Mouse (Mus musculus): ENCODE measurements around the gene Sugct. TPM values are rescaled to one million over a fixed set of nuclear protein-coding genes. Genes with fewer than 3 reads are reported as not detected.

Sugct gene
- total and polyA plus RNA-seq, 3 experiments, result 1.0 to 3.0 TPM; not detected in 1

GRCm38 (mm10) chr13:16995321-16995720 lies 700.0 kb downstream of the Sugct start:
- no peaks in the 10 kb centered on the region for H3K36me3 ChIP-seq (ENCODE audit: control insufficient read depth in 1 of 2, insufficient read depth in 2 of 2, low read length in 2 of 2)
- no peaks in the 10 kb centered on the region for H3K9me3 ChIP-seq (replicated peaks; ENCODE audit: insufficient read depth, low read length)
- H3K27ac ChIP-seq (ENCODE audit: control insufficient read depth, low read depth, low read length), result no peak overlapping the region
- TF ChIP-seq POLR2AphosphoS5 (IDR thresholded peaks at IDR 0.05; ENCODE audit: borderline replicate concordance, low read depth, low read length) (no peak), POLR2A (IDR thresholded peaks at IDR 0.05; ENCODE audit: control insufficient read depth in 1 of 2, insufficient read depth in 1 of 2, low read depth in 1 of 2, low read length in 2 of 2, poor library complexity in 1 of 2) (no peak), E2F4 (IDR thresholded peaks at IDR 0.05; ENCODE audit: borderline replicate concordance, low read depth, low read length) (no peak), MXI1 (IDR thresholded peaks at IDR 0.05; ENCODE audit: low read depth, low read length) (no peak), SIN3A (IDR thresholded peaks at IDR 0.05; ENCODE audit: low read length) (no peak), ZKSCAN1 (IDR thresholded peaks at IDR 0.05; ENCODE audit: low read depth, low read length) (no peak), RCOR1 (IDR thresholded peaks at IDR 0.05; ENCODE audit: low read depth, low read length) (no peak), UBTF (IDR thresholded peaks at IDR 0.05; ENCODE audit: borderline replicate concordance, insufficient read depth, low read depth, low read length) (no peak)
- H3K4me1 ChIP-seq (ENCODE audit: control insufficient read depth in 1 of 2, insufficient read depth in 2 of 2, low read length in 2 of 2), result no peaks in the 10 kb centered on the region
- no peaks in the 10 kb centered on the region for H3K27me3 ChIP-seq (ENCODE audit: control insufficient read depth in 1 of 2, insufficient read depth in 2 of 2, low read length in 2 of 2)
- no peak overlapping the region for H3K9ac ChIP-seq (ENCODE audit: control insufficient read depth, low read depth, low read length, poor library complexity, severe bottlenecking)
- no peak overlapping the region for H3K4me3 ChIP-seq (ENCODE audit: control insufficient read depth in 1 of 2, insufficient read depth in 1 of 2, low read depth in 2 of 2, low read length in 2 of 2)
- no peaks in the 10 kb centered on the region for H3K79me2 ChIP-seq (ENCODE audit: control insufficient read depth, insufficient read depth, low read length, poor library complexity)
- DNase-seq (ENCODE audit: low read depth, low spot score), result no peak

GRCm38 (mm10) chr13:16977743-16978142 lies 717.6 kb downstream of the Sugct start:
- H3K4me3 ChIP-seq (ENCODE audit: control insufficient read depth in 1 of 2, insufficient read depth in 1 of 2, low read depth in 2 of 2, low read length in 2 of 2), result no peak overlapping the region
- H3K9me3 ChIP-seq (replicated peaks; ENCODE audit: insufficient read depth, low read length), result no peaks in the 10 kb centered on the region
- TF ChIP-seq HCFC1 (IDR thresholded peaks at IDR 0.05; ENCODE audit: low read depth, low read length), result no peak
- TF ChIP-seq ZMIZ1 (IDR thresholded peaks at IDR 0.05; ENCODE audit: low read depth, low read length), result no peak
- no peak for TF ChIP-seq E2F4 (IDR thresholded peaks at IDR 0.05; ENCODE audit: borderline replicate concordance, low read depth, low read length)
- TF ChIP-seq TBP (IDR thresholded peaks at IDR 0.05; ENCODE audit: low read depth, low read length), result no peak
- no peak for DNase-seq (ENCODE audit: low read depth, low spot score)
- no peaks in the 10 kb centered on the region for H3K27me3 ChIP-seq (ENCODE audit: control insufficient read depth in 1 of 2, insufficient read depth in 2 of 2, low read length in 2 of 2)
- no peak overlapping the region for H3K27ac ChIP-seq (ENCODE audit: control insufficient read depth, low read depth, low read length)
- no peaks in the 10 kb centered on the region for H3K36me3 ChIP-seq (ENCODE audit: control insufficient read depth in 1 of 2, insufficient read depth in 2 of 2, low read length in 2 of 2)
- no peaks in the 10 kb centered on the region for H3K79me2 ChIP-seq (ENCODE audit: control insufficient read depth, insufficient read depth, low read length, poor library complexity)
- H3K9ac ChIP-seq (ENCODE audit: control insufficient read depth, low read depth, low read length, poor library complexity, severe bottlenecking), result no peak overlapping the region
- no peaks in the 10 kb centered on the region for H3K4me1 ChIP-seq (ENCODE audit: control insufficient read depth in 1 of 2, insufficient read depth in 2 of 2, low read length in 2 of 2)

GRCm38 (mm10) chr13:16971277-16971676 lies 724.1 kb downstream of the Sugct start:
- Histone ChIP-seq H3K36me3 (ENCODE audit: control insufficient read depth in 1 of 2, insufficient read depth in 2 of 2, low read length in 2 of 2) (no peaks in the 10 kb centered on the region), H3K4me3 (ENCODE audit: control insufficient read depth in 1 of 2, insufficient read depth in 1 of 2, low read depth in 2 of 2, low read length in 2 of 2) (no peak overlapping the region), H3K9ac (ENCODE audit: control insufficient read depth, low read depth, low read length, poor library complexity, severe bottlenecking) (no peak overlapping the region), H3K27ac (ENCODE audit: control insufficient read depth, low read depth, low read length) (no peak overlapping the region), H3K4me1 (ENCODE audit: control insufficient read depth in 1 of 2, insufficient read depth in 2 of 2, low read length in 2 of 2) (no peaks in the 10 kb centered on the region), H3K79me2 (ENCODE audit: control insufficient read depth, insufficient read depth, low read length, poor library complexity) (no peaks in the 10 kb centered on the region), H3K27me3 (ENCODE audit: control insufficient read depth in 1 of 2, insufficient read depth in 2 of 2, low read length in 2 of 2) (no peaks in the 10 kb centered on the region), H3K9me3 (replicated peaks; ENCODE audit: insufficient read depth, low read length) (no peaks in the 10 kb centered on the region)
- TF ChIP-seq MAX (IDR thresholded peaks at IDR 0.05; ENCODE audit: low read length) (no peak), NELFE (IDR thresholded peaks at IDR 0.05; ENCODE audit: low read depth, low read length) (no peak), ZNF384 (IDR thresholded peaks at IDR 0.05; ENCODE audit: low read depth, low read length) (no peak), JUND (IDR thresholded peaks at IDR 0.05; ENCODE audit: low read depth, low read length) (no peak), BHLHE40 (IDR thresholded peaks at IDR 0.05; ENCODE audit: borderline replicate concordance, low read depth, low read length) (no peak), EP300 (IDR thresholded peaks at IDR 0.05; ENCODE audit: low read depth in 1 of 2, low read length in 2 of 2) (no peak), ZC3H11A (IDR thresholded peaks at IDR 0.05; ENCODE audit: low read depth, low read length) (no peak), MYB (IDR thresholded peaks at IDR 0.05; ENCODE audit: low read depth, low read length) (no peak), CHD2 (IDR thresholded peaks at IDR 0.05; ENCODE audit: low read length) (no peak), ZMIZ1 (IDR thresholded peaks at IDR 0.05; ENCODE audit: low read depth, low read length) (no peak), CTCF (IDR thresholded peaks at IDR 0.05 in 2 of 3, conservative IDR thresholded peaks at IDR 0.05 in 1 of 3; ENCODE audit: control insufficient read depth in 1 of 3, insufficient read depth in 1 of 3, low read depth in 2 of 3, low read length in 3 of 3, poor library complexity in 1 of 3, severe bottlenecking in 1 of 3) (no peak), RAD21 (IDR thresholded peaks at IDR 0.05; ENCODE audit: low read depth, low read length) (no peak), NRF1 (IDR thresholded peaks at IDR 0.05; ENCODE audit: insufficient read depth, low read depth, low read length, poor library complexity, severe bottlenecking) (no peak), MYC (IDR thresholded peaks at IDR 0.05; ENCODE audit: low read depth, low read length) (no peak), E2F4 (IDR thresholded peaks at IDR 0.05; ENCODE audit: borderline replicate concordance, low read depth, low read length) (no peak), GATA1 (IDR thresholded peaks at IDR 0.05; ENCODE audit: low read depth, low read length) (no peak), UBTF (IDR thresholded peaks at IDR 0.05; ENCODE audit: borderline replicate concordance, insufficient read depth, low read depth, low read length) (no peak), MAZ (IDR thresholded peaks at IDR 0.05; ENCODE audit: low read depth, low read length) (no peak), POLR2A (IDR thresholded peaks at IDR 0.05; ENCODE audit: control insufficient read depth in 1 of 2, insufficient read depth in 1 of 2, low read depth in 1 of 2, low read length in 2 of 2, poor library complexity in 1 of 2) (no peak)
- no peak for DNase-seq (ENCODE audit: low read depth, low spot score)
